Mouse (Mus musculus) CH12.LX (cell line): ENCODE results near the gene Fgfr2. TPM values are rescaled to one million over a fixed set of nuclear protein-coding genes. Genes with fewer than 3 reads are reported as not detected.

ENCODE experiments used
- DNase-seq: peaks from one replicate; pipeline ENCODE4 v3.0.0-alpha.2; 2013; ENCODE audit errors: extremely low read depth
- H3K27ac ChIP-seq: 2 replicates; pipeline ENCODE4 v1.5.1; 2012; ENCODE audit warnings: low read depth, mild to moderate bottlenecking, control low read depth, moderate library complexity; ENCODE audit not compliant: insufficient read depth
- H3K27me3 ChIP-seq: replicated peaks from 2 replicates; pipeline ENCODE3; 2012; ENCODE audit warnings: inconsistent platforms
- H3K36me3 ChIP-seq, 2 experiments: replicated peaks in 1 of 2; 2 replicates each; pipeline versions ENCODE3 to v1.6.1; 2012; ENCODE audit warnings: inconsistent platforms in 1 of 2, low read length in 1 of 2, mild to moderate bottlenecking in 1 of 2, mixed read lengths in 1 of 2, moderate library complexity in 1 of 2; ENCODE audit not compliant: control insufficient read depth in 1 of 2, insufficient read depth in 1 of 2
- H3K4me1 ChIP-seq, 2 experiments: 2 replicates each; pipeline ENCODE4 v1.6.1; 2012; ENCODE audit warnings: inconsistent platforms in 1 of 2, moderate library complexity in 1 of 2; ENCODE audit not compliant: insufficient read depth in 2 of 2, control insufficient read depth in 1 of 2
- H3K4me2 ChIP-seq: 2 replicates; pipeline ENCODE4 v1.6.1; 2012; ENCODE audit warnings: low read depth, mild to moderate bottlenecking, control low read depth; ENCODE audit not compliant: poor library complexity, insufficient read depth, severe bottlenecking
- H3K4me3 ChIP-seq, 3 experiments: fragments of 150-350 bp in 1 of 3; sonication (generic) in 1 of 3; replicated peaks in 1 of 3; 2 replicates each; pipeline versions ENCODE3 to v1.5.1; 2011 to 2012; ENCODE audit warnings: low read depth in 2 of 3, low read length in 2 of 3, mild to moderate bottlenecking in 2 of 3, moderate library complexity in 2 of 3, control low read depth in 1 of 3, improper control_type of control experiment in 1 of 3, inconsistent platforms in 1 of 3, mixed read lengths in 1 of 3; ENCODE audit not compliant: poor library complexity in 1 of 3
- H3K79me2 ChIP-seq: replicated peaks from 2 replicates; pipeline ENCODE4 v1.6.1; 2012; ENCODE audit warnings: mild to moderate bottlenecking, moderate library complexity; ENCODE audit not compliant: control insufficient read depth, poor library complexity, insufficient read depth, severe bottlenecking; ENCODE audit errors: extremely low read depth
- H3K9ac ChIP-seq: 2 replicates; pipeline ENCODE4 v1.6.1; 2012; ENCODE audit warnings: low read depth, mild to moderate bottlenecking, control low read depth, moderate library complexity; ENCODE audit not compliant: insufficient read depth
- H3K9me3 ChIP-seq: replicated peaks from 2 replicates; pipeline ENCODE3; 2012; ENCODE audit warnings: low read length, inconsistent platforms, mixed read lengths
- BHLHE40 ChIP-seq: IDR thresholded peaks from 2 replicates; pipeline ENCODE4 v1.6.1; 2011; ENCODE audit warnings: mild to moderate bottlenecking, low read depth, low read length, improper control_type of control experiment
- CHD1 ChIP-seq: IDR thresholded peaks from 2 replicates; pipeline ENCODE4 v1.6.1; 2012; ENCODE audit warnings: low read depth, low read length, improper control_type of control experiment, inconsistent platforms
- CTCF ChIP-seq, 2 experiments: IDR thresholded peaks in 1 of 2; conservative IDR thresholded peaks in 1 of 2; 2 replicates each; pipeline ENCODE4 v1.5.1; 2011 to 2012; ENCODE audit warnings: low read depth in 2 of 2, low read length in 2 of 2, improper control_type of control experiment in 1 of 2, inconsistent platforms in 1 of 2, mild to moderate bottlenecking in 1 of 2, moderate library complexity in 1 of 2
- E2F4 ChIP-seq: IDR thresholded peaks from 2 replicates; pipeline ENCODE4 v1.6.1; 2011; ENCODE audit warnings: low read depth, low read length, improper control_type of control experiment; ENCODE audit not compliant: insufficient replicate concordance
- ETS1 ChIP-seq: conservative IDR thresholded peaks from 2 replicates; pipeline ENCODE4 v1.6.1; 2012; ENCODE audit warnings: low read depth, mild to moderate bottlenecking, inconsistent platforms, low read length, improper control_type of control experiment, moderate library complexity
- GABPA ChIP-seq: IDR thresholded peaks from 2 replicates; pipeline ENCODE4 v1.6.1; 2012; ENCODE audit warnings: low read depth, low read length, improper control_type of control experiment, inconsistent platforms; ENCODE audit not compliant: insufficient replicate concordance
- HCFC1 ChIP-seq: IDR thresholded peaks from 2 replicates; pipeline ENCODE4 v1.6.1; 2012; ENCODE audit warnings: low read depth, mild to moderate bottlenecking, inconsistent platforms, low read length, improper control_type of control experiment
- JUN ChIP-seq: IDR thresholded peaks from 2 replicates; pipeline ENCODE4 v1.6.1; 2011; ENCODE audit warnings: low read depth, mild to moderate bottlenecking, low read length, improper control_type of control experiment, moderate library complexity; ENCODE audit not compliant: insufficient read depth
- KAT2A ChIP-seq: IDR thresholded peaks from 2 replicates; pipeline ENCODE4 v1.6.1; 2012; ENCODE audit warnings: low read length, improper control_type of control experiment, inconsistent platforms; ENCODE audit not compliant: insufficient replicate concordance
- MAFK ChIP-seq: IDR thresholded peaks from 2 replicates; pipeline ENCODE4 v1.6.1; 2011; ENCODE audit warnings: low read length, improper control_type of control experiment; ENCODE audit not compliant: insufficient replicate concordance
- MAX ChIP-seq: IDR thresholded peaks from 2 replicates; pipeline ENCODE4 v1.6.1; 2011; ENCODE audit warnings: low read length, improper control_type of control experiment
- MXI1 ChIP-seq: IDR thresholded peaks from 2 replicates; pipeline ENCODE4 v1.6.1; 2011; ENCODE audit warnings: mild to moderate bottlenecking, low read depth, low read length, improper control_type of control experiment
- NELFE ChIP-seq: IDR thresholded peaks from 2 replicates; pipeline ENCODE4 v1.6.1; 2011; ENCODE audit warnings: low read depth, low read length, improper control_type of control experiment
- NRF1 ChIP-seq: IDR thresholded peaks from 2 replicates; pipeline ENCODE4 v1.6.1; 2014; ENCODE audit warnings: low read depth, mild to moderate bottlenecking, inconsistent platforms, low read length, improper control_type of control experiment, moderate library complexity
- POLR2AphosphoS2 ChIP-seq: IDR thresholded peaks from 2 replicates; pipeline ENCODE4 v1.6.1; 2011; ENCODE audit warnings: low read depth, low read length, improper control_type of control experiment
- RCOR1 ChIP-seq: conservative IDR thresholded peaks from 2 replicates; pipeline ENCODE4 v1.6.1; 2012; ENCODE audit warnings: low read depth, mild to moderate bottlenecking, inconsistent platforms, low read length, improper control_type of control experiment
- SMC3 ChIP-seq: IDR thresholded peaks from 2 replicates; pipeline ENCODE4 v1.6.1; 2011; ENCODE audit warnings: low read depth, low read length, improper control_type of control experiment
- TBP ChIP-seq: conservative IDR thresholded peaks from 2 replicates; pipeline ENCODE4 v1.6.1; 2011; ENCODE audit warnings: low read depth, low read length, improper control_type of control experiment
- TCF12 ChIP-seq: IDR thresholded peaks from 2 replicates; pipeline ENCODE4 v1.6.1; 2014; ENCODE audit warnings: low read depth, mild to moderate bottlenecking, inconsistent platforms, low read length, improper control_type of control experiment
- UBTF ChIP-seq: IDR thresholded peaks from 2 replicates; pipeline ENCODE4 v1.6.1; 2012; ENCODE audit warnings: low read depth, mild to moderate bottlenecking, inconsistent platforms, low read length, improper control_type of control experiment, moderate library complexity
- ZC3H11A ChIP-seq: IDR thresholded peaks from 2 replicates; pipeline ENCODE4 v1.6.1; 2012; ENCODE audit warnings: low read depth, mild to moderate bottlenecking, inconsistent platforms, low read length, improper control_type of control experiment
- ZNF384 ChIP-seq: IDR thresholded peaks from 2 replicates; pipeline ENCODE4 v1.6.1; 2012; ENCODE audit warnings: low read depth, low read length, improper control_type of control experiment, inconsistent platforms
- dilution Hi-C: fragments of 300-500 bp; cut with MboI; formaldehyde crosslinking; loops from 2 replicates; pipeline ENCODE4 v1.14.3; 2020; ENCODE audit warnings: low sequenced_read_pairs; ENCODE audit not compliant: extremely low pct_unique_long_range_greater_than_20kb, extremely low pct_ligation_motif_present
- in situ Hi-C: fragments of 300-500 bp; cut with MboI; formaldehyde crosslinking; loops from 3 replicates; pipeline ENCODE4 v1.14.3; 2019; ENCODE audit warnings: low sequenced_read_pairs, low pct_ligation_motif_present, low pct_unique_long_range_greater_than_20kb, mixed read lengths
- polyA plus RNA-seq: library from polyadenylated mRNA; unstranded; fragments of >175 nt; gene quantifications from 2 replicates; pipeline ENCODE4 v1.2.1, GENCODE M21; 2012; ENCODE audit warnings: low read depth; ENCODE audit not compliant: insufficient read length
- total RNA-seq, 2 experiments: library from RNA; depleted of rRNA; stranded (reverse); fragments of 300-350 nt in 1 of 2; fragments of >200 nt in 1 of 2; gene quantifications; 2 replicates each; pipeline ENCODE4 v1.2.3; 2012 to 2014

Fgfr2 gene
- total and polyA plus RNA-seq, 3 experiments: not detected

DNA sequence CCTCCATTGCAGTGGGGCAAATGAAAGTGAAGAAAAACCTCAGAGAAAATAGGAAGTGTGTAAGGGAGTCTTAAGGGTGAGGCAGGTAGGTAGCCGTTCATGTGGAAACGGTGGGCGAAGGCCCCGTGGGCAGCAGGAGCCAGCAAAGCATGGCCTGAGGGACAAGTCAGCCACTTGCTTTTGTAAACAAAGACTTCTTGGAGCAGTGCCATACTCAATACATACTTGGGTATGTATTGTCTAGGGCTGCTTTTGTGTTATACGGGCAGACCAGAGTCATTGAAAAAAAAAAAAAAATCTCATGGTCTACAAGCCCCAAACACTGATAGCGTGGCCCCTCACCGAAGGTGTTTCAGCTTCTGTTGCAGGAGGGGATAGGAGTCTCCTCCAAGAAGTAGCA is 2878.6 kb downstream of the Fgfr2 start:
- peaks cover 90% of the 10 kb centered on the region for H3K27me3 ChIP-seq
- no peak overlapping the region for H3K4me2 ChIP-seq
- in situ Hi-C loops: no loop called here
- no peaks in the 10 kb centered on the region for H3K9me3 ChIP-seq
- H3K4me1 ChIP-seq: no peaks in the 10 kb centered on the region
- dilution Hi-C loops: no loop called here
- no peaks in the 10 kb centered on the region for H3K36me3 ChIP-seq
- no peak overlapping the region for H3K27ac ChIP-seq
- H3K79me2 ChIP-seq: no peaks in the 10 kb centered on the region
- H3K9ac ChIP-seq: no peak overlapping the region
- TF ChIP-seq MXI1 (no peak), BHLHE40 (no peak), HCFC1 (no peak), ETS1 (no peak), CHD1 (no peak), NRF1 (no peak), NELFE (no peak), TBP (no peak), TCF12 (no peak)
- DNase-seq: no peak
- H3K4me3 ChIP-seq: no peak overlapping the region

DNA sequence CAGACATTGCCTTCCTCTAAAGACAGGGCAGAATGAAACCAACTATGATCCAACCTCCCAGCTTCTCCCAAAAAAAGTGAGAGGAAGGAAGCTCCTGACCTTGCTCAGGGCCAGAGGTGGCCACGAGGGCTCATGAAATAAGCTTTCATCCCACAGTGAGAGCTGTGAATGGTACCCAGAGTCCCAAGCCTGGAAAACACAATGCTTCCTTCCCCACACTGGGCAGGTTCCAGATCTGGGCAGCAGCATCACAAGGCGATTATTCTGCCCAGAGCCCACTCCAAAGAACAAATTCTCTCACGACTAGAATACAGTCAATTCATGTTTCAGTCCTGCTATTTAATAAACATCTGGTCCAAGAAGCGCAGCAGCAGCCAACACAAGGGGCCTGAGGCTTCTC is 2879.3 kb downstream of the Fgfr2 start:
- Histone ChIP-seq H3K27ac (no peak overlapping the region), H3K4me3 (no peak overlapping the region)
- in situ Hi-C loops: no loop called here
- no peak for TF ChIP-seq ZNF384
- TF ChIP-seq MAX: no peak
- TF ChIP-seq POLR2AphosphoS2: no peak
- no peak for TF ChIP-seq SMC3
- TF ChIP-seq MAFK: no peak
- TF ChIP-seq TBP: no peak
- TF ChIP-seq NELFE: no peak
- TF ChIP-seq RCOR1: no peak
- TF ChIP-seq UBTF: no peak
- TF ChIP-seq TCF12: no peak
- TF ChIP-seq E2F4: no peak
- TF ChIP-seq GABPA: no peak
- no peak for TF ChIP-seq CTCF (conservative IDR thresholded peaks at IDR 0.05 in 1 of 2, IDR thresholded peaks at IDR 0.05 in 1 of 2; ENCODE audit: low read depth in 2 of 2, low read length in 2 of 2)
- no peak for TF ChIP-seq ZC3H11A
- no peak for TF ChIP-seq KAT2A
- TF ChIP-seq JUN: no peak
- TF ChIP-seq, all 38 proteins: peak for 0
- no peak for DNase-seq
- H3K4me2 ChIP-seq: no peak overlapping the region
- H3K9me3 ChIP-seq: no peaks in the 10 kb centered on the region
- H3K36me3 ChIP-seq: no peaks in the 10 kb centered on the region
- dilution Hi-C loops: no loop called here
- no peak overlapping the region for H3K9ac ChIP-seq
- H3K27me3 ChIP-seq: peaks cover 90% of the 10 kb centered on the region
- H3K4me1 ChIP-seq: no peaks in the 10 kb centered on the region
- no peaks in the 10 kb centered on the region for H3K79me2 ChIP-seq
